Mouse (Mus musculus): ENCODE results near the gene Ak8. TPM values are rescaled to one million over a fixed set of nuclear protein-coding genes. Genes with fewer than 3 reads are reported as not detected.

Ak8 gene
- total RNA-seq (2012; rRNA removed) = 0.49 and 1.5 TPM in 2 replicates
- polyA plus RNA-seq (2012; ENCODE audit: insufficient read depth in 1 of 2, insufficient read length in 2 of 2, low read depth in 1 of 2, low replicate concordance in 2 of 2, missing spikeins in 1 of 2) = 1 to 10 TPM in 1 of 2 experiments, not detected in 1; 2.6 TPM

GRCm38 (mm10) chr2:28699361-28700335, at the start of gene Ak8, which contains the start of gene Spaca9:
Gene Ak8 (plus strand): TSS chr2:28700164.
Gene Spaca9 (minus strand): TSS chr2:28699727.
- Histone ChIP-seq H3K4me3 (ENCODE audit: control insufficient read depth in 1 of 2, insufficient read depth in 1 of 2, low read depth in 2 of 2, low read length in 2 of 2) (peak within 1 kb of the TSS; percentile 63 to 98), H3K9ac (ENCODE audit: control insufficient read depth, low read depth, low read length, poor library complexity, severe bottlenecking) (peak within 1 kb of the TSS; percentile 55), H3K27ac (ENCODE audit: control insufficient read depth, low read depth, low read length) (peak within 1 kb of the TSS; percentile 75), H3K79me2 (ENCODE audit: control insufficient read depth, insufficient read depth, low read length, poor library complexity) (0 out of 2 replicates have a peak, but pooled peaks cover 1% of the 10 kb centered on the region), H3K27me3 (ENCODE audit: control insufficient read depth in 1 of 2, insufficient read depth in 2 of 2, low read length in 2 of 2) (no peaks in the 10 kb centered on the region), H3K9me3 (replicated peaks; ENCODE audit: insufficient read depth, low read length) (no peaks in the 10 kb centered on the region), H3K36me3 (ENCODE audit: control insufficient read depth in 1 of 2, insufficient read depth in 2 of 2, low read length in 2 of 2) (peaks cover 0 to 26% of the 10 kb centered on the region in 2 experiments; a peak in 2 of 4 replicates), H3K4me1 (ENCODE audit: control insufficient read depth in 1 of 2, insufficient read depth in 2 of 2, low read length in 2 of 2) (peaks cover 14 to 43% of the 10 kb centered on the region in 2 experiments)
- TF ChIP-seq USF1 (IDR thresholded peaks at IDR 0.05; ENCODE audit: low read depth, low read length) = peak; percentile 91
- 0 out of 4 replicates have a peak, but pooled peaks of 1 of the 2 experiments have one; percentile 27 for TF ChIP-seq POLR2A (IDR thresholded peaks at IDR 0.05; ENCODE audit: control insufficient read depth in 1 of 2, insufficient read depth in 1 of 2, low read depth in 1 of 2, low read length in 2 of 2, poor library complexity in 1 of 2)
- TF ChIP-seq CHD1 (IDR thresholded peaks at IDR 0.05; ENCODE audit: low read depth, low read length) = no peak
- TF ChIP-seq MXI1 (IDR thresholded peaks at IDR 0.05; ENCODE audit: low read depth, low read length) = peak; percentile 85
- TF ChIP-seq HCFC1 (IDR thresholded peaks at IDR 0.05; ENCODE audit: low read depth, low read length) = peak; percentile 78
- 0 out of 2 replicates have a peak, but pooled peaks have one; percentile 16 for TF ChIP-seq MAX (IDR thresholded peaks at IDR 0.05; ENCODE audit: low read length)
- 0 out of 2 replicates have a peak, but pooled peaks have one; percentile 7 for TF ChIP-seq ELF1 (IDR thresholded peaks at IDR 0.05; ENCODE audit: low read depth, low read length)
- no peak for TF ChIP-seq USF2 (IDR thresholded peaks at IDR 0.05; ENCODE audit: borderline replicate concordance in 1 of 2, insufficient read depth in 1 of 2, low read depth in 1 of 2, low read length in 2 of 2)
- peak; percentile 99 for TF ChIP-seq SIN3A (IDR thresholded peaks at IDR 0.05; ENCODE audit: low read length)
- DNase-seq (ENCODE audit: low read depth, low spot score) = peak; percentile 77

GRCm38 (mm10) chr2:28650526-28650925, 49.4 kb upstream of the Ak8 start:
- TF ChIP-seq TCF12 (IDR thresholded peaks at IDR 0.05; ENCODE audit: low read depth, low read length) = no peak
- TF ChIP-seq MYC (IDR thresholded peaks at IDR 0.05; ENCODE audit: low read depth, low read length) = no peak
- no peak for TF ChIP-seq MAX (IDR thresholded peaks at IDR 0.05; ENCODE audit: low read length)
- TF ChIP-seq MEF2A (IDR thresholded peaks at IDR 0.05; ENCODE audit: extremely low read depth, insufficient replicate concordance, low read depth, low read length, poor library complexity, severe bottlenecking) = no peak
- no peak for TF ChIP-seq CTCF (IDR thresholded peaks at IDR 0.05 in 2 of 3, conservative IDR thresholded peaks at IDR 0.05 in 1 of 3; ENCODE audit: control insufficient read depth in 1 of 3, insufficient read depth in 1 of 3, low read depth in 2 of 3, low read length in 3 of 3, poor library complexity in 1 of 3, severe bottlenecking in 1 of 3)
- no peak for TF ChIP-seq ELF1 (IDR thresholded peaks at IDR 0.05; ENCODE audit: low read depth, low read length)
- TF ChIP-seq TAL1 (IDR thresholded peaks at IDR 0.05; ENCODE audit: low read length) = no peak
- no peak for TF ChIP-seq ZC3H11A (IDR thresholded peaks at IDR 0.05; ENCODE audit: low read depth, low read length)
- no peak for TF ChIP-seq E2F4 (IDR thresholded peaks at IDR 0.05; ENCODE audit: borderline replicate concordance, low read depth, low read length)
- TF ChIP-seq USF2 (IDR thresholded peaks at IDR 0.05; ENCODE audit: borderline replicate concordance in 1 of 2, insufficient read depth in 1 of 2, low read depth in 1 of 2, low read length in 2 of 2) = no peak
- no peak for TF ChIP-seq SIN3A (IDR thresholded peaks at IDR 0.05; ENCODE audit: low read length)
- TF ChIP-seq POLR2A (IDR thresholded peaks at IDR 0.05; ENCODE audit: control insufficient read depth in 1 of 2, insufficient read depth in 1 of 2, low read depth in 1 of 2, low read length in 2 of 2, poor library complexity in 1 of 2) = no peak
- TF ChIP-seq GABPA (IDR thresholded peaks at IDR 0.05; ENCODE audit: low read depth, low read length) = no peak
- TF ChIP-seq CHD1 (IDR thresholded peaks at IDR 0.05; ENCODE audit: low read depth, low read length) = no peak
- no peak for TF ChIP-seq EP300 (IDR thresholded peaks at IDR 0.05; ENCODE audit: low read depth in 1 of 2, low read length in 2 of 2)
- DNase-seq (ENCODE audit: low read depth, low spot score) = no peak
- Histone ChIP-seq H3K9me3 (replicated peaks; ENCODE audit: insufficient read depth, low read length) (no peaks in the 10 kb centered on the region), H3K4me1 (ENCODE audit: control insufficient read depth in 1 of 2, insufficient read depth in 2 of 2, low read length in 2 of 2) (0 out of 4 replicates have a peak, but pooled peaks cover 0 to 3% of the 10 kb centered on the region in 2 experiments), H3K4me3 (ENCODE audit: control insufficient read depth in 1 of 2, insufficient read depth in 1 of 2, low read depth in 2 of 2, low read length in 2 of 2) (no peak overlapping the region), H3K27ac (ENCODE audit: control insufficient read depth, low read depth, low read length) (no peak overlapping the region), H3K9ac (ENCODE audit: control insufficient read depth, low read depth, low read length, poor library complexity, severe bottlenecking) (no peak overlapping the region), H3K79me2 (ENCODE audit: control insufficient read depth, insufficient read depth, low read length, poor library complexity) (peaks cover 12% of the 10 kb centered on the region; the same call in 1 of the 2 replicates), H3K27me3 (ENCODE audit: control insufficient read depth in 1 of 2, insufficient read depth in 2 of 2, low read length in 2 of 2) (no peaks in the 10 kb centered on the region), H3K36me3 (ENCODE audit: control insufficient read depth in 1 of 2, insufficient read depth in 2 of 2, low read length in 2 of 2) (no peaks in the 10 kb centered on the region; a peak in 1 of 4 replicates)
